Mouse (Mus musculus): ENCODE results near the gene B4galt1. TPM values are rescaled to one million over a fixed set of nuclear protein-coding genes. Genes with fewer than 3 reads are reported as not detected.
A peak's percentile ranks its signal among the peaks of the same experiment; 100 is the strongest.

The B4galt1 gene
- polyA plus RNA-seq (2015; fragmentation: Nextera tagmentation; extraction: Ambion mirVana): 30.2 and 33.2 TPM in 2 replicates

DNA sequence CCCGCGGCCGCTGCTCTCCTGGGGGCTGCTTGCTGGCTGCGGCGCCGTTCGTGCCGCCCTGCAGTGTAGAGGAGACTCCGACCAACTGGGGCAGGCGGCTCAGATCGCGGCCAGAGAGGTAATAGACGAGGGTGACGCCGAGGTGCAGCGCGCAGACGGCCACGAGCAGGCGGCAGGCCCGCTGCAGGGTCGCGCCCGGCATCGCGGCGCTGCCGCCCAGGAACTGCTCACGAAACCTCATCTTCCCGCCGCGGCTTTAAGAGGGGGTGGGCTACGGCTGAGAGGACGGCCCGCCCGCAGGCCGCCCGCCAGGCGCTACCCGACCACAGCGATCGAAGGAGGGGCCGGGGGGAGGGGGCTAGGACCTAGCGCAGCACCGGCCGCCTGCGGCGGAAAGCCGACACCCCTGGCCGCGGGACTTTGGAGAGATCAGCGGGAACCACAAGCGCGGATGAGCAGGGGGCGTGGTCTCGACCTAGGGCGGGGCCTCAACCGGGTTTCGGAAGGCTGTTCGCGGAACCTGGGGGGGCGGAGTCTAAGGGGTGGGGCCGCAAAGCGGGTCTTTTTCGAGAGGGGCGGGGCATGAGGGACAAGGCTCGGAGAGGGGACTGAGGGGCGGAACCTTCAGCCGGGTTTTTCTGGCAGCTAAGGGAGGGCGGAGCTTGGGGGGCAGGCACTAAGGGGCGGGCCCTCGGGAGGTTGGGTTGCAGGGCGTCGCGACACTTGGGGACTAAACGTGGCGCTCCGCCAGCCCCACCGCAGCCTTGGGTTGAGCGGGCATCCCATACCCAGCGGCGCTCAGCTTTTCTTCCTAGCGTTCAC, at the start of gene B4galt1:
Gene B4galt1, minus strand, starts transcription at position 441 of the 822 bp plus-strand sequence.
- H3K4me3 ChIP-seq (replicated peaks): peak within 1 kb of the TSS; percentile 82
- peak within 1 kb of the TSS; percentile 65 for H3K4me2 ChIP-seq (replicated peaks)
- peak; percentile 94 for ATAC-seq
- WGBS: under 1% methylated on average over 82 of the region's 83 CpGs
- peak within 1 kb of the TSS; percentile 82 for H3K9ac ChIP-seq
- no peaks in the 10 kb centered on the region for H3K9me3 ChIP-seq
- H3K36me3 ChIP-seq: no peaks in the 10 kb centered on the region
- peak within 1 kb of the TSS; percentile 94 for H3K27ac ChIP-seq
- peaks cover 27% of the 10 kb centered on the region for H3K4me1 ChIP-seq (replicated peaks)
- H3K27me3 ChIP-seq (replicated peaks): no peaks in the 10 kb centered on the region

DNA sequence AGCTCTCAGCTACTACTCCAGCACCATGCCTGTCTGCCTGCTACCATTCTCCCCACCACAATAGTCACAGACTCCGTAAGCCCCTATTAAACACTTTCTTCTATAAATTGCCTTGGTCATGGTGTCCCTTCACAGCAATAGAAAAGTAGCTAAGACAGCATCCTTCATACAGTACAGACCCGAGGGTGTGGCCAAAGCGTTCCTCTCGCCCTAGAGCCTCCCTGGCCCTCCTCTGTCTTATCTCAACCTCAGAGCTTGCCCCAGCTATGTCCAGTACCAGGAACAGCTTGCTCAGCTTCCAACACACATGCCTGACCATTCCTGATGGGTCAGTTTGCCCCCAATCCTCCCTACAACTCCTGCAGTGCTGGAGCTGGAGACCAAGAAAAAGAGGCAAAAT, 46.8 kb upstream of the B4galt1 start:
- Histone ChIP-seq H3K9ac (no peak overlapping the region), H3K27ac (no peak overlapping the region), H3K4me2 (replicated peaks) (no peak overlapping the region), H3K9me3 (no peaks in the 10 kb centered on the region), H3K36me3 (no peaks in the 10 kb centered on the region), H3K27me3 (replicated peaks) (no peaks in the 10 kb centered on the region), H3K4me3 (replicated peaks) (no peak overlapping the region), H3K4me1 (replicated peaks) (no peaks in the 10 kb centered on the region)
- ATAC-seq: no peak
- 90% methylated on average over 4 of the region's 4 CpGs for WGBS

DNA sequence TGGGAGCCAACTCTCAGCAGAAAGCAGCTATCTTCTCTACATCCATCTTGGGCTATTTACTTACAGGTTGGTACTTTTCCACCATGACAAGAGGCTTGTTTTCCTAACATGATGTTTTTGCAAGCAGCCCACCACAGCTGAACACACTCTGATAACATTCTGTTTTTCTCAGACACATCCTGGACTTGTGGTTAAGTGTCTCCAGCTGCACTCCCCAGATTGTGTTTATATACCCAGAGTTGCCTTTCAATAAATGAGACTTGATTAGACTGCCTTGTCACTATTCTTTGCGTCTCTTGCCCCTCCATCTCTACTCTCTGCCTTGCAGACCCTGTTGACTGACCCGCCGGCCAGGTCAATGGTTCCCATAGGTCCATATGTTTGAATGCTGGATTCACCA, 46.3 kb upstream of the B4galt1 start:
- no peak overlapping the region for H3K9ac ChIP-seq
- no peak overlapping the region for H3K27ac ChIP-seq
- WGBS: 80% methylated on average over 3 of the region's 3 CpGs
- H3K36me3 ChIP-seq: no peaks in the 10 kb centered on the region
- no peak overlapping the region for H3K4me3 ChIP-seq (replicated peaks)
- H3K4me2 ChIP-seq (replicated peaks): no peak overlapping the region
- H3K4me1 ChIP-seq (replicated peaks): no peaks in the 10 kb centered on the region
- no peak for ATAC-seq
- H3K27me3 ChIP-seq (replicated peaks): no peaks in the 10 kb centered on the region
- H3K9me3 ChIP-seq: no peaks in the 10 kb centered on the region

DNA sequence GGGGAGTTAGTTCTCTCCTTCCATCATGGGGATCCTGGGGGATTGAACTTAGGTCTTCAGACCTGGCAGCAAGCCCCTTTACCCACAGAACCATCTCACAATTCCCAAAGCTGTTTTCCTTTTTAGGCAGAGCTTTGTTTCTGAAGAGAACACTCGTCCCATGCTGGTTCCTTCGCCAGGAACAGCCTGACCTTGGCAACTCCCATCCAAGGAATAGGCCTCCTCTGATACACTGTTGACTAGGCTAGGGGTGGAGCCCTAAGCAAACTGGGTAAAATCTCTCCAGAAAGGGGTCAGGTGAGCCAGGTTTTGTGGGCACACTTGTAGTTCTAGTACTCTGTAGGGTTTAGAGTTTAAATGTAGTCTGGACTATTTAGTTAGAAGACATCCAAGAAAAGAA, 45.5 kb upstream of the B4galt1 start:
- H3K4me3 ChIP-seq (replicated peaks): no peak overlapping the region
- no peak overlapping the region for H3K4me2 ChIP-seq (replicated peaks)
- H3K27ac ChIP-seq: no peak overlapping the region
- ATAC-seq: no peak
- H3K4me1 ChIP-seq (replicated peaks): no peaks in the 10 kb centered on the region
- H3K9me3 ChIP-seq: no peaks in the 10 kb centered on the region
- no peaks in the 10 kb centered on the region for H3K27me3 ChIP-seq (replicated peaks)
- no peak overlapping the region for H3K9ac ChIP-seq
- no peaks in the 10 kb centered on the region for H3K36me3 ChIP-seq
- WGBS: 65% methylated on average over 2 of the region's 2 CpGs

DNA sequence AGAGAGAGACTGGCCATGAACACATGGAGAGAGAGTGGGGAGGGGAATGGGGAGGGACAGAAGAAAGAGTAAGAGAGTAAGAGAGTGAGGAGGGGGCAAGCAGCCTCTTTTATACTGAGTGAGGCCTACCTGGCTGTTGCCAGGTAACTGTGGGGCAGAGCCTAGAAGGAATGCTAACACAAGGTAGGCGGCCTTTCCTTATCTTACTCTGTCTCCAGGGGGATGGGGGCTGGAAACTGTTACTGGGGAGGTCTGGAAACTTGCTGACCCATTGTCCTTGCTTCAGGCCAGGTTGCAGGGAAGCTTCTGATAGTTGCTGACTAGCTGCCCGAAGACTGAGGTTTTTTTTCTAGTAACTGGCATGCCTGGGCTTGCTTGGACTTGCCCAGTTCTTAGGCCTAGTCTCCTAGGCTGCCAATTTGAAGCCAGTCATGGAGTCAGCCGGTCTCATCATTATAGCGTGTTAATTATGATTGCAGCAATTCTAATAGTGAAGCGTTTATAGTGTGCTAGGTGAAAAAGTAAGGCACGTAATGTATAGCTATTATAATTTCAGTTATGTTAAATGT, 44.8 kb upstream of the B4galt1 start:
- Histone ChIP-seq H3K27me3 (replicated peaks) (no peaks in the 10 kb centered on the region), H3K9ac (no peak overlapping the region), H3K36me3 (no peaks in the 10 kb centered on the region), H3K4me2 (replicated peaks) (no peak overlapping the region), H3K27ac (no peak overlapping the region), H3K4me1 (replicated peaks) (no peaks in the 10 kb centered on the region), H3K9me3 (no peaks in the 10 kb centered on the region), H3K4me3 (replicated peaks) (no peak overlapping the region)
- no peak for ATAC-seq
- 82% methylated on average over 6 of the region's 6 CpGs for WGBS

DNA sequence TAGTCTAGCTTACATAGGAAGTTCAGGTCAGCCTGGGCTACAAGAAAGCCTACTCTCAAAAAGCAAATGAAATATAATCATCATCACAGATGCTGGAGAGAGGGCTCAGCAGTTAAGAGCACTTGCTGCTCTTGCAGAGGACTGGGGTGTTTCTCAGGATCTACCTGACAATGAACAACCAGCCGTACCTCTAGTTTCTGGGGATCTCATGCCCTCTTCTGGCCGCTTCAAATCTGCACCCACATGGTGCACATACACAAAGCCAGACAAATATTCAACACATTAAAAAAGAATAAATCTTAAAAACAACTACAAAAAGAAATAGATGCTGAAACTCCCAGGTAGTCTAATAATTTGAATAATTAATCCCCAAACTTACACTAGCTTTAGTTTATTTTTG, 41.8 kb upstream of the B4galt1 start:
- 93% methylated on average over 2 of the region's 2 CpGs for WGBS
- no peak for ATAC-seq
- Histone ChIP-seq H3K4me2 (replicated peaks) (no peak overlapping the region), H3K9ac (no peak overlapping the region), H3K4me1 (replicated peaks) (no peaks in the 10 kb centered on the region), H3K9me3 (no peaks in the 10 kb centered on the region), H3K36me3 (no peaks in the 10 kb centered on the region), H3K27me3 (replicated peaks) (no peaks in the 10 kb centered on the region), H3K27ac (no peak overlapping the region), H3K4me3 (replicated peaks) (no peak overlapping the region)

DNA sequence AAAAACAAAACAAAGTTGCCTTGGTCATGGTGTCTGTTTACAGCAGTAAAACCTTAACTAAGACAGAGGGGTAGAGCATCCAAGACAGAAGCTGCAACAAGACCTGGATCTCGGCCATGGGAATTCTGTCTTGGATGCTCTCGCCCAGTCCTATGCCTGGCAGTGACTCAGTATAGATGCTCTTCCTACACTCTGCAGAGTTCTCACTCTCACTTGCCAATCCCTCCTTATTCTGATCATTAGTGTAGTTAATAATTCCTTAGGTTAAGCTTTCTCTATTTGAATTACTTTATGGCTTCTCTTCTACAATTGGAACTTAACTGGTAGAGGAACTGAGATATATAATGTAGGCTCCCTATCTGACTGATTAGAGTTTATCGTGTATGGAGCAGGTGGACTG, 41.3 kb upstream of the B4galt1 start:
- Histone ChIP-seq H3K4me2 (replicated peaks) (no peak overlapping the region), H3K9ac (no peak overlapping the region), H3K4me3 (replicated peaks) (no peak overlapping the region), H3K27ac (no peak overlapping the region), H3K4me1 (replicated peaks) (no peaks in the 10 kb centered on the region), H3K36me3 (no peaks in the 10 kb centered on the region), H3K27me3 (replicated peaks) (no peaks in the 10 kb centered on the region), H3K9me3 (no peaks in the 10 kb centered on the region)
- 74% methylated on average over 3 of the region's 3 CpGs for WGBS
- peak; percentile 81 for ATAC-seq

DNA sequence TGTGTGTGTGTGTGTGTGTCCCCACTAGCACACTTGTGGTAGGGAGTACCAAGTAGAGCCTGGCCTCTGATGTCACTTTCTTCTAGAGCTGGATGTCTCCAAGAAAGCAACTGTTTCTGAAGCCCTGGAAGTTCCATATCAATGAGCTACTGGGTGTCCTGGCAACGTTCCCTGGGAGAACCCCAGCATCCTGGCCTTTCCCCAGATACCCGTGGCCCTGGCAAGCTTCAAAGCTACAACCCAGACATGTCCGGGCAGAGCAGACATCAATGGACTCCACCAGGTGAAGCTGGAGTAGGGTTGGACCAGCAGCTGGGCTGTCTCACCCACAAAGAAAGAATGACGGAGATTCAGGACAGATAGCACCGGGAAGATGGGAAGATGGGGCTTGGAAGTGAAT, 37.4 kb upstream of the B4galt1 start:
- ATAC-seq: no peak
- Histone ChIP-seq H3K9me3 (no peaks in the 10 kb centered on the region), H3K36me3 (no peaks in the 10 kb centered on the region), H3K9ac (no peak overlapping the region), H3K27me3 (replicated peaks) (no peaks in the 10 kb centered on the region), H3K4me3 (replicated peaks) (no peak overlapping the region), H3K4me1 (replicated peaks) (no peaks in the 10 kb centered on the region), H3K27ac (no peak overlapping the region), H3K4me2 (replicated peaks) (no peak overlapping the region)
- WGBS: 72% methylated on average over 5 of the region's 5 CpGs

DNA sequence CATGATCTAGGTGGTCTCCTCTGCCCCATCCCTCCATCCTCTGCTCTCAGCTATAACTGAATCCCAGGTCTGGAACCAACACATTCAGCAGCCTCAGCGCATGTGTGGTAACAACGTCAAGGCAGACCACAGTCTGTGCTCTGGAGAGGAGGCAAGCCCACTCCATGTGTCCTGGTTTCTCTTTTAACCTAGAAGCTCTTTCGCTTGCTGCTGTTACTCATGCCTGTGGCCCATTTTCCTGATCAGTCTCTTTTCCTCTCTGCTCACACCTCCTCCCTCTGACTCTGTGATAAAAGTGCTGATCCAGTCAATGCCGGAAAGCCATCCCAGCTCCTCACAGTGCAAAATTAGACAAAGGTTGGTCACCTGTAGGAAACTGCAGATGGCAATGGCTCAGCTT, 36.2 kb upstream of the B4galt1 start:
- Histone ChIP-seq H3K36me3 (no peaks in the 10 kb centered on the region), H3K9ac (no peak overlapping the region), H3K9me3 (no peaks in the 10 kb centered on the region), H3K27me3 (replicated peaks) (no peaks in the 10 kb centered on the region), H3K27ac (no peak overlapping the region), H3K4me3 (replicated peaks) (no peak overlapping the region), H3K4me1 (replicated peaks) (no peaks in the 10 kb centered on the region), H3K4me2 (replicated peaks) (no peak overlapping the region)
- no peak for ATAC-seq
- 89% methylated on average over 4 of the region's 4 CpGs for WGBS

DNA sequence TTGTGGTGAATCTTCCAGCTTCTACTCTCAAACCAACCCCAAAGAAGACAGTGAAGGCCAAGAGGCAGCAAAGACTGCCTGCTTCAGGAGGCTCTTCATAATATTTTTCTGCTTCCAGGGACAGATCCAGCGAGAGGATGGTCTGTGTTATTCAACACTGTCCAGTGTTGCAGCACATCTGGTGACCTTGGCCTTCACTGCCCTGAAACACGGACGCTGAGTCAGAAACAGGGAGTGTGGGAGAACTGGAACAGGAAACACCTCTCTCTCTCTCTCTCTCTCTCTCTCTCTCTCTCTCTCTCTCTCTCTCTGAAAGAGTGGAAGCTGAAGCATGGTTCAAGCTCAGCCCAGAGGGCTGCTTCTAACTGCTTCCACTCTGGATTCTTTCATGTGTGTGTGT, 35.4 kb upstream of the B4galt1 start:
- no peak overlapping the region for H3K27ac ChIP-seq
- ATAC-seq: no peak
- H3K9me3 ChIP-seq: no peaks in the 10 kb centered on the region
- no peak overlapping the region for H3K9ac ChIP-seq
- no peaks in the 10 kb centered on the region for H3K36me3 ChIP-seq
- no peaks in the 10 kb centered on the region for H3K4me1 ChIP-seq (replicated peaks)
- no peak overlapping the region for H3K4me3 ChIP-seq (replicated peaks)
- no peaks in the 10 kb centered on the region for H3K27me3 ChIP-seq (replicated peaks)
- 31% methylated on average over 3 of the region's 3 CpGs for WGBS
- H3K4me2 ChIP-seq (replicated peaks): no peak overlapping the region

DNA sequence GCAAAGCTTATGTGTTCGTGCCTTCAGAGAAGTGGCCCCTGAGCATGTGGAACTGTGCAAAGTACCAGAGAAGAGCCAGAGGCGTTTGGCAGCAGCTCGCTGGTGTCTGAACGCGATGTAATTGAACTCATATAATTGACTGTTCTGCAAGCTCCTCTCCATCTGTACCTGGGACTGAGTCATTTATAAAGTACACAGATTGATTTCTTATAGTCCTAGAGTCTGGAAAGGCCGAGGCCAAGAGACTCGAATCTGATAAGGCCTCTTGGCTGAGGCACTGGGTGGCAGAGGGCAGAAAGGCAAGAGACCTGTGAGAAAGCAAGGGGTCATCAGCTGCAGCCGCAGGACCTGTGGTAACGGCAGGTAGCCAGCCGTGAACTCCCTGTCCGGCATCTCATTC, 35.0 kb upstream of the B4galt1 start:
- H3K27ac ChIP-seq: no peak overlapping the region
- no peaks in the 10 kb centered on the region for H3K36me3 ChIP-seq
- no peak overlapping the region for H3K9ac ChIP-seq
- H3K27me3 ChIP-seq (replicated peaks): no peaks in the 10 kb centered on the region
- ATAC-seq: no peak
- H3K9me3 ChIP-seq: no peaks in the 10 kb centered on the region
- H3K4me3 ChIP-seq (replicated peaks): no peak overlapping the region
- WGBS: 67% methylated on average over 11 of the region's 11 CpGs
- no peak overlapping the region for H3K4me2 ChIP-seq (replicated peaks)
- no peaks in the 10 kb centered on the region for H3K4me1 ChIP-seq (replicated peaks)

DNA sequence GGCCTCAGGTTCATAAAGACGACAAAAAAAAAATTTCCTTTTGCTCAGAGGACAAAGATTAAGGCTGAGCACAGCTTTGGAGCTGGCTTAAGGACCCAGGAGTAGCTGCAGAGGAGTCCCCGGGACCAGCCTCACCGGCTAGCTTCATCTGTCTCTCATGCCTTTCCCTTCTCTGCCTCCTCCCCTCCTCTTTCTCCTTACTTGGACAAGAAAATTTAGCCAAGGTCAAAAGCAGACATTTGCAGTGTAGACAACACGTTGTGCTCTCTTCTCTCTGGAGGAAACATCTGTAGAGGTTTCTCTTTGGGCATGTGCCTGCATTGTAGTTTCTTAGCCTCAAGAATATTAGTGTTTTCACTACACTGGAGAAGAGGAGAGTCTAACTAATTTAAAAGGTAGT, 32.1 kb upstream of the B4galt1 start:
- H3K4me3 ChIP-seq (replicated peaks): no peak overlapping the region
- no peak for ATAC-seq
- H3K9ac ChIP-seq: no peak overlapping the region
- no peak overlapping the region for H3K27ac ChIP-seq
- H3K27me3 ChIP-seq (replicated peaks): no peaks in the 10 kb centered on the region
- no peak overlapping the region for H3K4me2 ChIP-seq (replicated peaks)
- WGBS: 73% methylated on average over 4 of the region's 4 CpGs
- H3K4me1 ChIP-seq (replicated peaks): no peaks in the 10 kb centered on the region
- H3K9me3 ChIP-seq: no peaks in the 10 kb centered on the region
- no peaks in the 10 kb centered on the region for H3K36me3 ChIP-seq

DNA sequence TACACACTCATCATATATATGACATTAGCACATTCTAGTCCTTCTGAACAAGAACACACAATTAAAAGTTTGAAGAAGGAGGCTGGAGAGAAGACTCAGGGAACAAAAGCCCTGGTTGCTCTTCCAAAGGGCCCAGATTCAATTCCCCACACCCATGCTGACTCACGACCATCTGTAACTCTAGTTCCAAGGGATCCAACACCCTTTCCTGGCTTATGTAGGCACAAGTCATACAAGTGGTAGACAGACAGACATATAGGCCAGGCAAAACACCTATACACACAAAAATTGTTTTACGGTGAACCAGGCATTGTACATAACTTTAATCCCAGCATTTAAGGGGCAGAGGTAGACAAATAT, 31.3 kb upstream of the B4galt1 start:
- no peak overlapping the region for H3K9ac ChIP-seq
- no peak overlapping the region for H3K4me3 ChIP-seq (replicated peaks)
- H3K27me3 ChIP-seq (replicated peaks): no peaks in the 10 kb centered on the region
- no peaks in the 10 kb centered on the region for H3K4me1 ChIP-seq (replicated peaks)
- no peak overlapping the region for H3K27ac ChIP-seq
- no peak overlapping the region for H3K4me2 ChIP-seq (replicated peaks)
- 82% methylated on average over 2 of the region's 2 CpGs for WGBS
- no peaks in the 10 kb centered on the region for H3K36me3 ChIP-seq
- no peaks in the 10 kb centered on the region for H3K9me3 ChIP-seq
- ATAC-seq: no peak
